Mouse (Mus musculus): Measurements from ENCODE around the gene Fam117a.

Fam117a gene

GRCm38 (mm10) chr11:95333805-95334204 is 3.0 kb upstream of the Fam117a start:
- no peak for DNase-seq

GRCm38 (mm10) chr11:95334448-95335060 is 2.3 kb upstream of the Fam117a start:
- DNase-seq = no peak

DNA sequence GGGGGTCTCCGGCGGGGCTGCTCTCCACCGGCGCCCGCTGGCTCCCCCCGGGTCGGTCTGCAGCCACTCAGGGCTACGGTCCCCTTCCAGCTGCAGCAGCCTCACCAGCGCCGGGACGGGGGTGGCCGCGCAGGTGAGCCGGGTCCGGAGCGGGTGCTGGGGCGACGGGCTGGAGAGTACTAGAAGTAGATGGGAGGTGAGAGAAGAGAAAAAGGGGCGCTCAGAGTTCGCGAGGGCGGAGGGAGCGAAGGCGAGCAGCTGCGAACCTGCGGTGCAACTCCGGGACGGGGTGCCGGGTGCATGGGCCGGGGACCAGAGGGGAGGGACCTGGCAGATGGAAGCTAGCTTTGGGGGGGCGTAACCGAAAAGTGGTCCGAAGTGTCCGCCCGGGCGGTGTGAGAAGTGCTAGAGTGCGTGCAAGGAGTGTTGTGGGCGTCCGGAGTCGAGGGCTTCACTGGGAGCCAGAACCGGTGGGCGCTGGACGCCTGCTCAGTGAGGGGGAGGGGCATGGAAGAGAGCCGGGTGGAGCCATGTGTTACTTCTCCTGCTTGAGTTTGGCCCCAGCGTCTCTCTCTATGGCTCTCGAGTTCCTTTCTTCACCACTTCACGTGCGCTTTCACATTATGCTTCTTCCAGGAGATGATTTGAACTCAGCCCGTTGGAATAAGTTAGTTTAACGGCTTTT is 453 bp downstream of the Fam117a start:
- DNase-seq = peak; percentile 39

GRCm38 (mm10) chr11:95337846-95338342 is 1.1 kb downstream of the Fam117a start:
- no peak for DNase-seq

DNA sequence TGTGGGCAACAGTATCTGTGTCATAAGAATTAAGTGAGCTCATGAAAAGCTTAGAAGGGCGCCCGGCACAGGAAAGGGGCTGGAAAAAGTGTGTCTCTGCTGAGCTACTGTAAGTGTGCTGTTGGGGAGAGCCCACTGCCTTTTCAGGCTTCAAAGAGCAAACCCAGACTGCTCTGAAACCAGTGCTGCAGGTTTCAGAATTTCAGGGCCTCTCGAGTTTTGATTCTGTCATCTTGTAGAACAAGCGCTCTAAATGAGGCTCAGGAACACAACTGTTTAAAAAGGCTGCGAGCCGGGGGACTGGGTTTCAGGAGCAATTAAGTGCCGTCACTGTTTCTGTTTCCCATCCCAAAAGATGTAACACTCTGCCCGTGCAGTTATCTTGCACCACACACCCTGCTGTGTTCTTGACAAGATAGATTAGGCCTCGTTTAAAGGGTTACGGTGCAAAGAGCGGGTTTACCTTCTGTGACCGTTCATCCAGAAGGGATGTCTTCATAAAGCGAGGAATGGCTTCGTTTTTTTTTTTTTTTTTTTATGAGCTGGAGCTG is 2.7 kb downstream of the Fam117a start:
- DNase-seq = no peak

DNA sequence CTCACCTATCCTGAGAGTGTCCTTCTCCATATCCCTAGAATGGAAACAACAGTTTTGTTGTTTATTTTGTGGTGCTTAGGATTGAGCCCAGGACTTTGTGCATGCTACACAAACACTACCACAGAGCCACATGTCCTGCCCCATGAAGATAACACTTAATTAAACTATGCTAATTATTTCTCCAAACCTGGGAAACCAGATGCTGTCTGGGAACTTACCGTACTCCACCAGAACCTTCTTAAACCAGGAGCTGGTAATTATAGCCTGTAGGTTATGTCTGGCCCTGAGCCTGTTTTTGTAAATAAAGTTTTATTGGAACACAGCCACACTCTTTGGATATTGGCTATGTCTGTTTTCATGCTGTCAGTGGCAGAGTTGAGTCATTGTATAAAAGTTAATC is 3.4 kb downstream of the Fam117a start:
- no peak for DNase-seq

DNA sequence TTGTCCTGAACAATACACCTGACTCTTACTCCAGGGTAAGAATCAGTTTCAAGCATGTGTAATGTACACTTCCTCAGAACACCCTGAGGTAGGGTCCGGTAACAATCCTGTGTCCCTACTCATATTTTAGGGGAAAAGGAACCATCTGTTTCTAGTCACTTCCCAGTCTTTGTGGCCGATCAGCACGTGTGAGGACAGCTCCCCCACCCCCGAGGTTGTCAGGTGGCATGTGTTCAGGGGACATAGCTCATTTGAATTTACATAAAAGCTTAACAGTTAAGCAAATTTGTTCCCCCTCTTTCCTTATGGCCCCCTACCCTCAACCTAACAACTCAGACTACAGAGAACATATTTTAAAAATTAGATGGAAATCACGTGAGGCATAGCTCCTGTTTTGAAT is 3.8 kb downstream of the Fam117a start:
- DNase-seq = no peak

DNA sequence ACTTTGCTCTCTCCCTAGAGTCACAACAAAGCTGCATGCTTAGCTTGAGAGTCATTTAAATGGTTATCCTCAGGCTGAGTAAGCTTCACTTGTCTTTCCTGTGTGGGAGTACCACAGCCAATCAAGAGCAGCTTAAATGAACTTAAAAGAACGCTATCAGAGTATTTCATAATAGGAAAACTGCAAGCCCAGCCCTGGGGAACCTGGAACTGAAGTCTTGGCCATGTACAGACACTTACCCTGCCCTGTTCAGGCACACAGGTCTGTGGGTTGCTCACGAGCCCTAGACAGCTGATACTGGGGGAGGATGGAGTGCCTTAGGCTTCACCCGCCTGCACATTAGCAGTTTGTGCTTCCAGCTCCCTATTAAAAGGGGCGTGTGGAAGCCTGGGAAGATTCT is 6.4 kb downstream of the Fam117a start:
- peak; percentile 38 for DNase-seq

GRCm38 (mm10) chr11:95344181-95344580 is 7.4 kb downstream of the Fam117a start:
- no peak for DNase-seq

DNA sequence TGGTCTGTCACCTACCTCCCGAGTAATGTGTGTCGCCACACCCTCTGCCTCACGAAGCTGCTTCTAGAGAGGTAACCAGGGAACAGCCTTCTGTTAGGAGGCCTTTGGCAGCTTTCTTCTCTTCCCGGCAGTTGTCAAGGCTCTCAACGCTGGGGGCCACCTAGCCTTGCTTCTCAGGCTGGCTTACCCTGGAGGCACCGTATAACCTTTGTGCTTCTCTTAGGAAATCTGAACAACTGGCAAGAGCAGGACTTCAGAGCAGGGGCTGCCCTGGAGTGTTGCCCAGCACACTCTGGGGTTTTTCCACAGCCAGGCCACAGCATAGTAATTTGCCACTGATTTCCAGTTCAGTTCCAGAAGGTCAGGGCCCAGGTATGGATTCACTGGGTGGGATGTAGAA is 13.5 kb downstream of the Fam117a start:
- no peak for DNase-seq

DNA sequence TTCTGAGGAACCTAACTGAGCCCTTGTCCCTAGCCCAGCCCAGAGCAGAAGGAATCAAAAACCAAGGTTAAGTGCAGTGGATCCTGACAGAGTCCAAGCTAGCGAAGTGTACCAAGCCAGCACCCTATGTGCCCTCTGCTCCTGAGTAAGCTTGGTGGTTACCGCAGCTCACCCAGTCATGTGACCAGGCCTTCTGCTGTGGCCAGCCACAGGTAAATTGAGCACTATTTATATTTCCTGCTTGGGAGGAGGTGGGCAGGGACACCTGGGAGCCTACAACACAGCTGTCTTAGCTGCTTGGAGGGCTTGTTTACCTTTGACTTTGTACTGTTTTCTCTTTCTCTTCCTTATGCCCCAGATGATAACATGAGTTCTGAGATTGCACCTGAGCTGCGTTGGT is 14.1 kb downstream of the Fam117a start:
- DNase-seq = no peak

- DNase-seq = no peak
Observed at GRCm38 (mm10) chr11:95352686-95353085, 15.9 kb downstream of the Fam117a start.

DNA sequence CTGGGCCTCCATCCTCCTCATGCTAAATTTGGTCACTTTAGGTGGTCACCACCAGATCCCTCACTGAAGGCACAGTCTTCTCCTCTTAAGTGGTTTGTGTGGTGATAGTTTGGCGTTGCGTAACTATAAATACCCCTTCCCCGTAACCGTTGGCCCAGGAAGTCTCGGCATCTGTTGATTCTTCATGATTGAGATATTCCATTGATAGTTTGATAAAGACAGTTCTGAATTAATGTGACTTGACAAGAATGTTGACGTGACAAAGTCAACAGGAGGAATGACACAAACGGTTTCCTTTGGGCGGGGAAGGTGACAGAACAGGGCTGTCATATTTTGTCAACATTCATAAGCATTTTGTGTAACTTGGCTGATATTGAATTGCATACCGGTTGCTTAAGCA is 16.4 kb downstream of the Fam117a start:
- no peak for DNase-seq

DNA sequence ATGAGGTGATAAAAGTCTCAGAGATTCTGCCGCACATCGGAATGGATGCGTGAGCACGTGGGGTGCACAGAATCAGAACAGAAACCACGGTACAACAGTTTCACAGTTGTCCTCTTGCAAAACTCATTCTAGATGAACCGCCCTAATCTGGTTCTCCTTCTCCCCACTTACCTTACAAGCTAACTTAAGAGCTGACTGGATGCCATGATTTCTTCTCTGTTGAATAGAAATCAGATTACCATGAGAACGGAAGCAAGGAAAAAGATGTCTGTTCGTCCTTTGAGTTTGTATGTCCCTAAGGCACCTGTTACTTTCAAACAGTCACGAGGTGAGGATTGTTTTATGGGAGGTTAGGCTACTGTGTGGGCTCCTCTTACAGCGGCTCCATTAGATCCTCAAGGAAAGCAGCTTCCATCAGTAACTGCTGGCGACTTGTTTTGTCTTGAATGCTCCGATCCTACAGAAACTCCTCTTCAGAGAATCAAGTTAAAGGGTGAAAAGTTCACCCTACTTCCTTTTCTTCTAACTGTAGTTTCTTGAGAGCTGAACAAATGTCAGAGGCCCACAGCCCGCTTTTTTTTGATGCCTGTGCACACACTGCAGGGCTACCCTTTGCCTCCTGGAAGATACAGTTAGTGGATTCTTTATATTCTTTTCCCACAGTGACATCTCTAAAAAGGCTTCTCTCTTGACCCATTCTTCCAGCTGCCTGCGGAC is 17.6 kb downstream of the Fam117a start:
- DNase-seq = no peak

DNA sequence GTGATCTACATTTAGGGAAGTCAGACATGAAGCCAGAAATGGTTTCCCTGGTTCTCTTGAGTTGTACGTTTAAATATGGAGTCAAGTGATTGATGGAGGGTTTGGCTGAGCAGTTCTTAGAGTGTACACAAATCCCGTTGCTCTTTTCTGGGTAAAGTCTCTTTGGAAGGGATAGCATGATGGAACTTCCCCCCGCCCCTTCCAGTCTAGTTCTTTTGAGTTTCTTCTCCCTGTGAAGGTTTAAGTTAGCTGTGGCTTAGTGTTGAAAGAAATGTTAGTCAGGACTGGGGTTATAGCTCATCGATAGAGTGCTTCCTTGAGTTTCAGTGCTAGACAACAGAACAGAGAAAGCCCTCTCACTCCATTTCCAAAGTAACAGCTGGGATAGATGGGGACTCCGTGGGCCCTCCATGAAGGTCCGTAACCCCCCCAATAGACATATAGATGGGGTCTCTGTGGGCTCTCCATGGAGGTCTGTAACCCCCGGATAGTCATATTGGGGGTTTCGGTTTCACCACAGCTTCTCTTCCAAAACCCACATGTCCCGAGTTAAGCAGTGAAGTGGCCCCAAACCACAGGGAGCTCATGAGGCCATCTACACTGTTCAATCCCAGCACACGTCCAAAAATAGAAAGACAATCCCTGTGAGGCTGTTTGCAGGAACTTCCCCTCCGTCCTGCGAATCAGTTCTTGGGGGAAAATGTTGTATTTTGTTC is 18.3 kb downstream of the Fam117a start:
- no peak for DNase-seq

DNA sequence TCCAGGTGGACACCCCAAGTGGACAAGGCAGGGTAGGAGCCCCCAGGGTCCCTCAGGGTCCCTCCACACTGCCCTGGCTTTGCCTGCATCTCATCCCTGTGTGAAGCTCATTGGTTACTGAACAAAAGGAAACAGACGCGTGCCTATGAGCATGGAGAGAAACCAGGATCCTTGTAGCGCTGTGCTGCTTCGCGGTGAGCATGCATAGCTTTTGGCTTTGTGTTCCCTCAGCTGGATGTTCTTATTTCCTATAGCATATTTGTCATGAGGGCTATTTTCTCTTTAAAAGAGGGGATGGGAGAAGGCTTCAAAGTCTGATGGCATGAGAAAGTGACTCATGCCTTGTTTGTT is 18.8 kb downstream of the Fam117a start:
- no peak for DNase-seq

DNA sequence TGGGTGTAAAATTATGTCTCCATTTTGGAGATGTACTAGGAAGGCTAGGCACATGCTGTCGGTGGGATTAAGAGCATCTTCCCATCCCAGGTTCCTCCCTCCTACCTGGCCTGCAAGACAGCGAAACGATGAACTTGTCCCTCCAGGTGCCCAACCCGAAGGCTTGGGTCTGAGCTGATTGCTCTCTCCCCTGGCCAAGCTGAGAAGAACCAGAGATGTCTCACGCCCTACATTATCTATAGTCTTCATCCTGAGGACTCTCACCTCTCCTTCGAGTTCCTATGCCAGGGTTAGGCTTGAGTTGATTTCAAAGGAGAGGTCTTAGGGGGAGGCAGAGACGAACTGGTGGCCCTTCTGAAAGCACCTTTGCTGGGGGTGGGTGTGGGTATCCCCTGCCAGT is 19.2 kb downstream of the Fam117a start:
- DNase-seq = no peak

- DNase-seq = no peak
Observed at GRCm38 (mm10) chr11:95356469-95357273, 19.9 kb downstream of the Fam117a start.

GRCm38 (mm10) chr11:95358263-95358662 is 21.4 kb downstream of the Fam117a start:
- DNase-seq = no peak

DNA sequence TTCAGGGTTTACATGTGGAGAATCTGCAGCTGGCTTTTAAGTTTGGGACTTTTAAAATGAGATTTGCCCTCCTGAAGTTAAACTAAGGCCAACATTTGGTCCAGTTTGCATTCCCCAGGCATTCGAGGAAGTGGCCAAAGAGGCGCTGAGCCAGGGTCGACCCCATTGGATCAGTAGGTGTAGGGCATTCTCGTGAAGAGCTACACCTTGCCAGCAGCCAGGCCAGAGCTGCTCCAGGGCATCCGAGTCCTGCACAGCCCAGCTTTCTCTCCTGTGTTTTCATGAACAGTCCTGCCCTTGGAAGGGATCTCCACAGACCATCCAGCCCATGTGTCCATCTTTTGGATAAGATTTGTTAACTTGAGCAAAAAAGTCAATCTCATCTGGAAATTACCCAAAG is 27.6 kb downstream of the Fam117a start:
- no peak for DNase-seq

DNA sequence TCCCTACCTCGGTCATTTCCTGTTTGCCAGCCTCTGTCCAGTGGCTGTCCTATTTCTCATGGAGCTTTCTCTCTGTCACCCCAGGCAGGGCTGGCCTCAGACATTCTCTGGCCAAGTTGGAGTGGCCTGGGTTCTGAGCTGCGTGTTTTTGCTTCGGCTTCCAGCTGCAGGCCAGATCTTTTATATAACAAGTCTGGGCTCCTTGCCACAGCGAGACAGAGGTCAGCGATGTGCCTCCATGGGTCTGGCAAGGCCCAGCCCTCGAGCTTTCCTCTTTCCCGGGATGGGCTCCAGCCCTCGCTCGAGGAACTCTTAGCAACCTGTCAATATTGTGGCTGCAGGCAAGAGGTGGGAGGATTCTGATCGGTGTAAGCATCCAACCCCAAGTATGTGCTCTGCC is 28.8 kb downstream of the Fam117a start:
- DNase-seq = peak; percentile 71

DNA sequence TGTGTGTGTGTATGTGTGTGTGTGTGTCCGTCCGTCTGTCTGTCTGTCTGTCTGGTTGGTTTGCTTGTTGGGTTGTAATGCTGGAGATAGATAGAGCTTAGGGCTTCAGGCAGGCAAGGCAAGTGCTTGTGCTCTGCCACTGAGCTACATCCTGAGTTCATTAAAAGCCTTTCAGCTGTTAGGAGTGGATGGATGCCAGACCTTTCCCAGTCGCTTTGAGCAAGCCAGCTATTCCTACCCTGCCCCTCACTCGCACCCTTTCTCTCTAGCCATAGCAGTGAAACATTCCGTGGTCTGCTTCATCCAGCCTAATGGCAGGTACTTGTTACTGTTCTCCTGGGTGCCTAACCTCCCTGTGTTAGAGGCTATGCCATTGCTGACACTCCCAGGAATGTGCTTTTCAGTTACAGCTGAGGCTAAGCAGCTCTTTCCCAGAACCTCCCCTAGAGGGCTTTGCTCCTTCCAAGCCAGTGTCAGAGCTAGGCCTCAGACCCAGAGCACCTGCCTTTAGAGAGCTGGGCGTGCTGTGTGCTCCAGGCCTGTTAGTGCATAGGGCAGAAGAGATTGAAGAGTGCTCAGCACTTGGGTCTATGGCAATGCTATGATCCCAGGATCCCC is 29.6 kb downstream of the Fam117a start:
- DNase-seq = no peak
